Mouse (Mus musculus) embryonic facial prominence, embryonic 10.5 days (tissue): ENCODE data around the gene Ring1. TPM values are rescaled to one million over a fixed set of nuclear protein-coding genes. Genes with fewer than 3 reads are reported as not detected.

Experiments
- DNase-seq: peaks from one replicate; pipeline ENCODE4 v3.0.0-alpha.2; 2017; ENCODE audit warnings: low spot score
- H3K27ac ChIP-seq: fragments of 300-500 bp; sonication (generic); replicated peaks from 2 replicates; pipeline ENCODE4 v1.5.1; 2016; ENCODE audit warnings: mild to moderate bottlenecking
- H3K27me3 ChIP-seq: fragments of 300-500 bp; sonication (generic); replicated peaks from 2 replicates; pipeline ENCODE4 v1.6.1; 2016; ENCODE audit warnings: low read depth, mild to moderate bottlenecking; ENCODE audit not compliant: poor library complexity, severe bottlenecking
- H3K36me3 ChIP-seq: fragments of 300-500 bp; sonication (generic); replicated peaks from 2 replicates; pipeline ENCODE4 v1.6.1; 2016; ENCODE audit warnings: mild to moderate bottlenecking, moderate library complexity
- H3K4me1 ChIP-seq: fragments of 300-500 bp; sonication (generic); 2 replicates; pipeline ENCODE4 v1.6.1; 2016
- H3K4me3 ChIP-seq: fragments of 300-500 bp; sonication (generic); 2 replicates; pipeline ENCODE4 v1.5.1; 2016; ENCODE audit warnings: mild to moderate bottlenecking, moderate library complexity
- H3K9me3 ChIP-seq: fragments of 300-500 bp; sonication (generic); 2 replicates; pipeline ENCODE4 v1.6.1; 2016; ENCODE audit warnings: mild to moderate bottlenecking
- whole genome bisulfite sequencing: fragments of 180-500 bp; shearing (Covaris S2); methylation state at CpG from one replicate; pipeline ENCODE4 v1.1.7; 2016; 5-methylcytosine and 5-hydroxymethylcytosine counted together
- polyA plus RNA-seq: library from polyadenylated mRNA; unstranded; fragments of >200 nt; fragmentation: Nextera tagmentation; extraction: Ambion mirVana; gene quantifications from 2 replicates; pipeline ENCODE4 v1.2.1, GENCODE M21; 2016

The Ring1 gene
- polyA plus RNA-seq, result 11.0 and 11.6 TPM in 2 replicates

GRCm38 (mm10) chr17:34024317-34024821, at the start of gene Ring1:
Gene Ring1 (minus strand): TSS chr17:34024680.
- 1% methylated on average over 58 of the region's 58 CpGs for WGBS
- H3K4me1 ChIP-seq, result peaks cover 66% of the 10 kb centered on the region
- DNase-seq, result peak; percentile 95
- H3K4me3 ChIP-seq, result peak within 1 kb of the TSS; percentile 96
- peaks cover 58% of the 10 kb centered on the region for H3K36me3 ChIP-seq
- H3K9me3 ChIP-seq, result peaks cover 17% of the 10 kb centered on the region
- no peaks in the 10 kb centered on the region for H3K27me3 ChIP-seq
- H3K27ac ChIP-seq, result peak within 1 kb of the TSS; percentile 97

DNA sequence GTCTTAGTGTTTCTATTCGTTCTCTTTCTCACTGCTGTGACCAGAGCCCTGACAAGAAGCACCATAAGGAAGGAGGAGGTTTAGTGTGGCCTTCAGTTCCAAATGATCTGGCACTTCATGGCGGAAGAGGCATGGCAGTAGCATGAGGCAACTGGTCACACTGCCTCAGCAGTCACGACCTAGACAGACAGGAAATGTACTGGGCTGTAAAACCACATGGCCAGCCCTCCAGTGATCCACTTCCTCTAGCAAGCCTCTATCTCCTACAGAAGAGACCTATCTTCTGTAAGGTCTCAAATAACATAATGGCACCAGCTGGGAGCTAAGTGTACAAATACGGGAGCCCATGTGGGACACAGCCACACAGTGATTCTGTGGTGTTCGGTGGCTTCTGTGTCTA, 47.6 kb upstream of the Ring1 start:
- Histone ChIP-seq H3K27ac (no peak overlapping the region), H3K4me1 (0 out of 2 replicates have a peak, but pooled peaks cover 2% of the 10 kb centered on the region), H3K4me3 (no peak overlapping the region), H3K9me3 (no peaks in the 10 kb centered on the region), H3K36me3 (no peaks in the 10 kb centered on the region), H3K27me3 (peaks cover 17% of the 10 kb centered on the region)
- WGBS, result 73% methylated on average over 5 of the region's 5 CpGs
- no peak for DNase-seq

DNA sequence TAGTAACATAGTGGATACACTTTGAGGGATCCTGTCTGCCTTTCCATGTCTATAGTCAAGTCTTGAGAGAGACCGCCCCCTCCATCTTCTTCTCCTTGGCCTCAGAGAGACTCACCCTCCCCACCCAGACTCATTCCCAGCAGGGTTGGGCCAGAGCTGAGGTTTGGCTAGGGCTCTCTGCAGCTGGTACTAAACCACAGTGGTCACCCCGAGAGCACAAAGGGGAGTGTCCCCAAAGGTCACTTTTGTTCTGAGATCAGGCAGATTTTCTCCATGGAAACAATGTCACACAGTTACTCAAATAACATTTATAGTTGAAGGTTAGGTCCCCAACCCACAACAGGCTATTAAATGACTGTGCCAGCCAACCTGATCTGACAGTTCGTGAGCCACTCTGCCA, 44.4 kb upstream of the Ring1 start:
- H3K4me3 ChIP-seq, result no peak overlapping the region
- 64% methylated on average over 3 of the region's 3 CpGs for WGBS
- no peaks in the 10 kb centered on the region for H3K27me3 ChIP-seq
- no peaks in the 10 kb centered on the region for H3K9me3 ChIP-seq
- no peak overlapping the region for H3K27ac ChIP-seq
- H3K4me1 ChIP-seq, result no peaks in the 10 kb centered on the region
- H3K36me3 ChIP-seq, result no peaks in the 10 kb centered on the region
- no peak for DNase-seq

DNA sequence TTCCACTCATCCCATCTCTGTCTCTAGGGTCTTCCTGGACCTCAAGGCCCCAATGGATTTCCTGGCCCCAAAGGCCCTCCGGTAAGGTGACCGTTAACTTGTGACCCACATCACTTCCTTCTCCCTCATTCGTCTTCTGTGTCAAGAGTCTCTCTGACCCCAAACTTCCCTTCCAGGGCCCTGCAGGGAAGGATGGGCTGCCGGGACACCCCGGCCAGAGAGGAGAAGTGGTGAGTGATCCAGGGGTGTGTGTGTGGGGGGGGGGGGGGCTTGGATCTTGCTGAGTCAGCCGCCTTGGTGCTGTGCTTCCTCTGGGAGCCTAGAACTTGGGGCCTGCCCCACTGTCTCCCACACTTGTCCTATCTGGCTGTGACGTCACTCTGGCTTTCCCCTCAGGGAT, 32.7 kb upstream of the Ring1 start:
- Histone ChIP-seq H3K9me3 (no peaks in the 10 kb centered on the region), H3K4me3 (no peak overlapping the region), H3K36me3 (no peaks in the 10 kb centered on the region; the same call in 1 of the 2 replicates), H3K27me3 (no peaks in the 10 kb centered on the region), H3K4me1 (peaks cover 19% of the 10 kb centered on the region; the same call in 1 of the 2 replicates), H3K27ac (no peak overlapping the region)
- no peak for DNase-seq
- WGBS, result 80% methylated on average over 7 of the region's 7 CpGs

DNA sequence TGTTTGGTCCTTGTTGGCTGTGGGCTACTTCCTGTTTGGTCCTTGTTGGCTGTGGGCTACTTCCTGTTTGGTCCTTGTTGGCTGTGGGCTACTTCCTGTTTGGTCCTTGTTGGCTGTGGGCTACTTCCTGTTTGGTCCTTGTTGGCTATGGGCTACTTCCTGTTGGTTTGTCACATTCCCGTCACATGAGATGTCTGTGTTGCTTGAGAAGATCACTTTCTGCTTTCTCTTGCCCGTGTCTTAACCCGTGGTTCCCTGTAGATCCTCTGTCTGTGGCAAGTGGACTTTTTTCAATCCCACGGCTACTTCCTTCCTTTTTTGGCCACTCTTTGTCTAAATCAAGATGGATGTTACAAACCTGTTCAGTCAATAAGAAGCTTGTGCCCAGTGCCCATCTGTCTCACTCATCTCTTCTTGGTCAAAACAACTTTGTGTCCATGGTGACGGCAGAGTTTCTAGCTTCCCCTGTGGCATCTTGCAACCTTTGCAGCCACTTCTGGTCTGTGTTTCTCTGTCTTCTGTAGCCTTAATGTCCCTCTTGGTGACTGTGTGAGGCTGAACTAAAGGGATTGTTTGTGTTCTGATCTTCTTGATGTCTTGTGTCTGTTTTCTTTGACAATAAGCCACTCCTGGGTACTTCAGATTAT, 23.0 kb upstream of the Ring1 start:
- Histone ChIP-seq H3K4me1 (peaks cover 2% of the 10 kb centered on the region; the same call in 1 of the 2 replicates), H3K27ac (no peak overlapping the region), H3K4me3 (no peak overlapping the region), H3K9me3 (peaks cover 11% of the 10 kb centered on the region), H3K27me3 (peaks cover 3% of the 10 kb centered on the region; the same call in 1 of the 2 replicates), H3K36me3 (peaks cover 4% of the 10 kb centered on the region; the same call in 1 of the 2 replicates)
- 94% methylated on average over 5 of the region's 5 CpGs for WGBS
- DNase-seq, result no peak

- H3K27me3 ChIP-seq, result peaks cover 18% of the 10 kb centered on the region
- 82% methylated on average over 14 of the region's 14 CpGs for WGBS
- no peak overlapping the region for H3K27ac ChIP-seq
- no peak overlapping the region for H3K4me3 ChIP-seq
- no peak for DNase-seq
- peaks cover 10% of the 10 kb centered on the region for H3K4me1 ChIP-seq
- peaks cover 4% of the 10 kb centered on the region; the same call in 1 of the 2 replicates for H3K36me3 ChIP-seq
- peaks cover 11% of the 10 kb centered on the region for H3K9me3 ChIP-seq
Observed at GRCm38 (mm10) chr17:34045941-34046340, 21.5 kb upstream of the Ring1 start.

- Histone ChIP-seq H3K4me1 (peaks cover 44% of the 10 kb centered on the region), H3K4me3 (peak overlapping the region; percentile 46), H3K9me3 (no peaks in the 10 kb centered on the region), H3K27me3 (peaks cover 47% of the 10 kb centered on the region), H3K27ac (peak overlapping the region; percentile 32; the same call in 1 of the 2 replicates), H3K36me3 (peaks cover 38% of the 10 kb centered on the region)
- peak; percentile 43 for DNase-seq
- WGBS, result 29% methylated on average over 17 of the region's 17 CpGs
Observed at GRCm38 (mm10) chr17:34039562-34040450, 15.3 kb upstream of the Ring1 start.

DNA sequence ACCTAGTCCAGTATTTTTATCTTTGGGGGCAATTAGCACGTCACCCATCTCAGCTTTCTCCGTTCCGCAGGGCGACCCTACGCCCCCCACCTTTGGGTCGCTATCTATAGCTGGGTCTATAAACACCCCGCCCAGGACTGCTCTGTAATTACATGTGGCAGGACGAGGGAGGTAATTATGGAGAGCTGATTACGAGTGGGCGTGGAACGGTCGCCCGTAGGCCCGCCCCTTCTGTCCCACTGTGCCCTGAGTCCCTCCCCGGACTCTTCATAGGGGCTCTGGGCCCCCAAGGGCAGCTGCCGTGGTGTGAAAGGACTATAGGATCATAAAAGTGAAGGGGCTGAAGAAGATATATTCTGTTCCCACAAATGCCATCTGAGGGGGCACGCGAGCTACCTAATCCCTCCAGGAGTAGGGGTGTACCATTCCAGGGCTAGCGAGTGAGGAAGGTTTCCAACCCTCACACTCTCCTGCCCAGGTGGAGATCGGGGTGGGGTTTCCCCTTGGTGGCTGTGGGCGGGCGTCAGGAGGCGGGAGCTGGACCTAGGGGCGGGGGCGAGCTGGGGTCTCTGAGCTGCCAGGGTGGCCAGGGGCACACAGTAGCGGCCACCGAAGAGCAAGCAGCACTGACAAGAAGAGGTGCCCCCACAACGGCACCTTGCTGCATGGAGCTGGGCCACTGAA, 14.5 kb upstream of the Ring1 start, which contains the start of gene Col11a2:
Col11a2 (plus strand) TSS at position 560 of the 684 bp plus-strand sequence.
- Histone ChIP-seq H3K36me3 (peaks cover 46% of the 10 kb centered on the region), H3K27ac (peak within 1 kb of the TSS; percentile 32; the same call in 1 of the 2 replicates), H3K4me1 (peaks cover 46% of the 10 kb centered on the region), H3K27me3 (peaks cover 47% of the 10 kb centered on the region), H3K4me3 (peak within 1 kb of the TSS; percentile 46), H3K9me3 (no peaks in the 10 kb centered on the region)
- WGBS, result 12% methylated on average over 28 of the region's 28 CpGs
- peak; percentile 40 for DNase-seq

DNA sequence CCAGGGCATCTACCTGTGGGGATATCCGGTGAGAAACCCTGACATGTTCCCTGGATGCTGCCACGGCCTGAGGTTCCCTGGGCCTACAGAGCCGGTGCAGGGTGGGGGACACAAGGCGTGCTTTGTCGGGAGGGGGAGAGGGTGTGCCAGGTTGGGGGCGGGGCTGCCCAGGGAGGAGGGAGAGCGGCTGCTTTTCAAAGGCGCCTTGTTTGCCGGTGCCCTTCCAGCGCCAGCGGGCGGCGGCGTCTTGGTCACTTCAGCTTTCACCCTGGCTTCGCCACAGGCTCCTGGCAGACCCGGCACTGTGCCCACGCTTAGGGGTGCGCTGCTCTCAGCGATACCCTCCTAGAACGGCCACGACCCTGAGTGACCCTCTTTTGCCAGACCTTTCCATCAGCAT, 14.0 kb upstream of the Ring1 start:
- Histone ChIP-seq H3K27me3 (peaks cover 47% of the 10 kb centered on the region), H3K4me1 (peaks cover 52% of the 10 kb centered on the region), H3K36me3 (peaks cover 52% of the 10 kb centered on the region), H3K4me3 (peak overlapping the region; percentile 46), H3K9me3 (no peaks in the 10 kb centered on the region), H3K27ac (no peak overlapping the region)
- no peak for DNase-seq
- WGBS, result 15% methylated on average over 21 of the region's 21 CpGs

DNA sequence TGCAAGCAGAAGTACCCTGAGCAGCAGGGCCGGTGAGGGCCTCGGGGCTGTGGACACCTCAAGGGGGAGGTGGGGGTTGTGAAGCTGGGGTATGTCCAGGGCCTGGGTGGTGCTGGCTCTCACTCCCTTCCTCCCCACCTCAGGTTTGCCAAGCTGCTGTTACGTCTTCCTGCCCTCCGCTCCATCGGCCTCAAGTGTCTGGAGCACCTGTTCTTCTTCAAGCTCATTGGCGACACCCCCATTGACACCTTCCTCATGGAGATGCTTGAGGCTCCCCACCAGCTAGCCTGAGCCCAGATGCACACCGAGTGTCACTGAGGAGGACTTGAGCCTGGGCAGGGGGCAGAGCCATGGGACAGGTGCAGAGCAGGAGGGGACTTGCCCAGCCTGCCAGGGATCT, 12.8 kb upstream of the Ring1 start:
- H3K9me3 ChIP-seq, result no peaks in the 10 kb centered on the region
- peaks cover 45% of the 10 kb centered on the region for H3K27me3 ChIP-seq
- no peak for DNase-seq
- H3K27ac ChIP-seq, result no peak overlapping the region
- WGBS, result 92% methylated on average over 7 of the region's 7 CpGs
- peak overlapping the region; percentile 4; the same call in 1 of the 2 replicates for H3K4me3 ChIP-seq
- peaks cover 64% of the 10 kb centered on the region for H3K4me1 ChIP-seq
- H3K36me3 ChIP-seq, result peaks cover 55% of the 10 kb centered on the region

GRCm38 (mm10) chr17:34036647-34037046, 12.2 kb upstream of the Ring1 start:
- no peaks in the 10 kb centered on the region for H3K9me3 ChIP-seq
- WGBS, result 75% methylated on average over 10 of the region's 10 CpGs
- peaks cover 63% of the 10 kb centered on the region for H3K4me1 ChIP-seq
- H3K27me3 ChIP-seq, result peaks cover 39% of the 10 kb centered on the region
- H3K27ac ChIP-seq, result no peak overlapping the region
- H3K4me3 ChIP-seq, result 0 out of 2 replicates have a peak overlapping the region, but pooled peaks have one; percentile 4
- H3K36me3 ChIP-seq, result peaks cover 55% of the 10 kb centered on the region
- DNase-seq, result no peak

GRCm38 (mm10) chr17:34035517-34035916, 11.0 kb upstream of the Ring1 start:
- Histone ChIP-seq H3K4me3 (no peak overlapping the region), H3K9me3 (no peaks in the 10 kb centered on the region), H3K27me3 (peaks cover 27% of the 10 kb centered on the region), H3K4me1 (peaks cover 56% of the 10 kb centered on the region), H3K36me3 (peaks cover 57% of the 10 kb centered on the region), H3K27ac (no peak overlapping the region)
- no peak for DNase-seq
- 93% methylated on average over 9 of the region's 9 CpGs for WGBS
